Mouse (Mus musculus) CH12.LX (cell line): ENCODE data around the gene Ccdc148.

Source experiments
- BHLHE40 ChIP-seq: IDR thresholded peaks from 2 replicates; pipeline ENCODE4 v1.6.1; 2011; ENCODE audit warnings: mild to moderate bottlenecking, low read depth, low read length, improper control_type of control experiment
- HCFC1 ChIP-seq: IDR thresholded peaks from 2 replicates; pipeline ENCODE4 v1.6.1; 2012; ENCODE audit warnings: low read depth, mild to moderate bottlenecking, inconsistent platforms, low read length, improper control_type of control experiment
- KAT2A ChIP-seq: IDR thresholded peaks from 2 replicates; pipeline ENCODE4 v1.6.1; 2012; ENCODE audit warnings: low read length, improper control_type of control experiment, inconsistent platforms; ENCODE audit not compliant: insufficient replicate concordance
- POLR2A ChIP-seq: IDR thresholded peaks from 2 replicates; pipeline ENCODE4 v1.6.1; 2011; ENCODE audit warnings: low read depth, mild to moderate bottlenecking, improper control_type of control experiment, low read length
- POLR2AphosphoS2 ChIP-seq: IDR thresholded peaks from 2 replicates; pipeline ENCODE4 v1.6.1; 2011; ENCODE audit warnings: low read depth, low read length, improper control_type of control experiment
- UBTF ChIP-seq: IDR thresholded peaks from 2 replicates; pipeline ENCODE4 v1.6.1; 2012; ENCODE audit warnings: low read depth, mild to moderate bottlenecking, inconsistent platforms, low read length, improper control_type of control experiment, moderate library complexity

DNA sequence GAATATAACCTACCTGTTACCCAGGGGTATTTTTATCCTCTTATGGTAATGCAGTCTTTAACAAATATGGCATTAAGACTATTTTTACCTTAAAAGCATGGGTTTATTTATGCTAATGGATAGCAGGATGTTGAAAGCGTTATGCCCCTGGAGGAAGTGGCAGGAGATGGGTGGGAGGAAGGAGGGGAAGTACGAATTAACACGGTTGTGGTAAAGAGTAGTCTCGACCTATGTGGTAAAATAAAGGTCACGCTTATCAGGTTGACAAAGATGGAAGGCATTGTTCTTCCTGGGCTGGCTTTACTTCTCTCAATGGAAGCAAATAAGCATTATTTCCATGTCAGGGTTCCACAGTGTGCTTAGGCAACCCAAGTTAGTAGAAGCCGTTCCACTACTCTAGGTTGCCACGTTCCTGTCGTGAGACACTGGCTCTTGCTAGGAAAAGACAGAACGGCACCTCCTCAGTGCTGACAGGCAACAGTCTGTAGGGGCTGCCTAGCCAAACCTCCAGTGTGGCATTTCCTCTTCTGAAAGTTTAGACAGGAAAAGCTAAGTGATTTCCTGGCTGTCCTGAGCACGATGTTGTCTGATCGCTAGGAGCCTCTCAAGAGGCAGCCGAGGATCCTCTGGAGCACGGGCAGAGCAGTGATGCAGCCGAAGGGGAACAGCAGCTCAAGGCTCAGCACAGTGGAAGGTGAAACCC lies 253.5 kb downstream of the Ccdc148 start:
- TF ChIP-seq POLR2A: no peak
- TF ChIP-seq POLR2AphosphoS2: no peak
- no peak for TF ChIP-seq HCFC1
- no peak for TF ChIP-seq BHLHE40
- no peak for TF ChIP-seq UBTF
- no peak for TF ChIP-seq KAT2A
